Mouse (Mus musculus) megakaryocyte, embryonic 14.5 days (primary cell): Measurements from ENCODE around the gene Pik3ip1. TPM values are rescaled to one million over a fixed set of nuclear protein-coding genes. Genes with fewer than 3 reads are reported as not detected.

Experiments used
- H3K27me3 ChIP-seq: replicated peaks from 2 replicates; pipeline ENCODE3; 2012; ENCODE audit warnings: inconsistent platforms
- H3K36me3 ChIP-seq: replicated peaks from 2 replicates; pipeline ENCODE3; 2012; ENCODE audit warnings: low read length, inconsistent platforms, mixed read lengths
- H3K4me1 ChIP-seq: 2 replicates; pipeline ENCODE4 v1.6.1; 2012; ENCODE audit warnings: inconsistent platforms
- H3K4me3 ChIP-seq: replicated peaks from 2 replicates; pipeline ENCODE3; 2012; ENCODE audit warnings: moderate library complexity, mild to moderate bottlenecking, inconsistent platforms
- H3K9me3 ChIP-seq: 2 replicates; pipeline ENCODE4 v1.6.1; 2012; ENCODE audit warnings: inconsistent platforms
- FLI1 ChIP-seq: IDR thresholded peaks from 2 replicates; pipeline ENCODE4 v1.6.1; 2012; ENCODE audit warnings: low read length, inconsistent platforms, mixed read lengths
- GATA1 ChIP-seq: IDR thresholded peaks from 3 replicates; pipeline ENCODE4 v1.6.1; 2012; ENCODE audit warnings: mixed read lengths, low read length, inconsistent platforms, borderline replicate concordance
- polyA plus RNA-seq: library from polyadenylated mRNA; stranded (reverse); fragments of >175 nt; gene quantifications from 2 replicates; pipeline ENCODE4 v1.2.3, GENCODE M21; 2012; ENCODE audit warnings: low replicate concordance; ENCODE audit not compliant: insufficient read depth

Gene Pik3ip1
- polyA plus RNA-seq, 1 experiment = 33.7 TPM

- H3K9me3 ChIP-seq = no peaks in the 10 kb centered on the region
- H3K36me3 ChIP-seq = peaks cover 37% of the 10 kb centered on the region
- H3K4me1 ChIP-seq = peaks cover 61% of the 10 kb centered on the region
- no peaks in the 10 kb centered on the region for H3K27me3 ChIP-seq
- TF ChIP-seq FLI1 (no peak), GATA1 (no peak)
- H3K4me3 ChIP-seq = peak overlapping the region; percentile 99
Measured at GRCm38 (mm10) chr11:3290640-3291310, 39.4 kb upstream of the Pik3ip1 start.

- peak overlapping the region; percentile 99 for H3K4me3 ChIP-seq
- peaks cover 68% of the 10 kb centered on the region for H3K4me1 ChIP-seq
- no peak for TF ChIP-seq FLI1
- no peak for TF ChIP-seq GATA1
- peaks cover 44% of the 10 kb centered on the region for H3K36me3 ChIP-seq
- H3K9me3 ChIP-seq = no peaks in the 10 kb centered on the region
- H3K27me3 ChIP-seq = no peaks in the 10 kb centered on the region
Measured at GRCm38 (mm10) chr11:3291311-3292061, 38.7 kb upstream of the Pik3ip1 start.

- H3K9me3 ChIP-seq = no peaks in the 10 kb centered on the region
- peak overlapping the region; percentile 99 for H3K4me3 ChIP-seq
- H3K4me1 ChIP-seq = peaks cover 74% of the 10 kb centered on the region
- peaks cover 50% of the 10 kb centered on the region for H3K36me3 ChIP-seq
- TF ChIP-seq GATA1 (no peak), FLI1 (0 out of 2 replicates have a peak, but pooled peaks have one; percentile 8)
- no peaks in the 10 kb centered on the region for H3K27me3 ChIP-seq
Measured at GRCm38 (mm10) chr11:3292062-3292421, 38.2 kb upstream of the Pik3ip1 start.

GRCm38 (mm10) chr11:3292711-3293249, 37.4 kb upstream of the Pik3ip1 start:
- Histone ChIP-seq H3K27me3 (no peaks in the 10 kb centered on the region), H3K36me3 (peaks cover 57% of the 10 kb centered on the region), H3K4me3 (peak overlapping the region; percentile 99), H3K4me1 (peaks cover 78% of the 10 kb centered on the region), H3K9me3 (no peaks in the 10 kb centered on the region)
- TF ChIP-seq GATA1 (no peak), FLI1 (no peak)

- H3K4me3 ChIP-seq = peak overlapping the region; percentile 99
- peaks cover 78% of the 10 kb centered on the region for H3K4me1 ChIP-seq
- no peaks in the 10 kb centered on the region for H3K9me3 ChIP-seq
- TF ChIP-seq FLI1 = no peak
- no peak for TF ChIP-seq GATA1
- no peaks in the 10 kb centered on the region for H3K27me3 ChIP-seq
- H3K36me3 ChIP-seq = peaks cover 63% of the 10 kb centered on the region
Measured at GRCm38 (mm10) chr11:3293361-3293760, 36.8 kb upstream of the Pik3ip1 start.

GRCm38 (mm10) chr11:3294641-3295040, 35.6 kb upstream of the Pik3ip1 start:
- H3K27me3 ChIP-seq = no peaks in the 10 kb centered on the region
- H3K4me1 ChIP-seq = peaks cover 82% of the 10 kb centered on the region
- H3K9me3 ChIP-seq = no peaks in the 10 kb centered on the region
- no peak for TF ChIP-seq GATA1
- TF ChIP-seq FLI1 = no peak
- H3K36me3 ChIP-seq = peaks cover 76% of the 10 kb centered on the region
- H3K4me3 ChIP-seq = peak overlapping the region; percentile 99

GRCm38 (mm10) chr11:3296056-3296455, 34.1 kb upstream of the Pik3ip1 start:
- Histone ChIP-seq H3K9me3 (no peaks in the 10 kb centered on the region), H3K4me1 (peaks cover 94% of the 10 kb centered on the region), H3K36me3 (peaks cover 88% of the 10 kb centered on the region), H3K4me3 (peak overlapping the region; percentile 81), H3K27me3 (no peaks in the 10 kb centered on the region)
- no peak for TF ChIP-seq FLI1
- no peak for TF ChIP-seq GATA1

- H3K36me3 ChIP-seq = peaks cover 95% of the 10 kb centered on the region
- H3K4me1 ChIP-seq = peaks cover 100% of the 10 kb centered on the region
- no peaks in the 10 kb centered on the region for H3K9me3 ChIP-seq
- H3K27me3 ChIP-seq = no peaks in the 10 kb centered on the region
- peak overlapping the region; percentile 87 for H3K4me3 ChIP-seq
- TF ChIP-seq GATA1 (peak; percentile 84; the same call in 2 of the 3 replicates), FLI1 (no peak; the same call in 1 of the 2 replicates)
Measured at GRCm38 (mm10) chr11:3297871-3298812, 32.1 kb upstream of the Pik3ip1 start.

- Histone ChIP-seq H3K27me3 (no peaks in the 10 kb centered on the region), H3K36me3 (peaks cover 95% of the 10 kb centered on the region), H3K4me1 (peaks cover 100% of the 10 kb centered on the region), H3K4me3 (peak overlapping the region; percentile 71), H3K9me3 (no peaks in the 10 kb centered on the region)
- TF ChIP-seq GATA1 (no peak), FLI1 (no peak)
Measured at GRCm38 (mm10) chr11:3298813-3299185, 31.4 kb upstream of the Pik3ip1 start.
